Mouse (Mus musculus) urinary bladder, postnatal 4 days (tissue): ENCODE results near the gene Olfr444.

Experiments used
- DNase-seq, 2 experiments: peaks; one replicate each; pipeline ENCODE4 v3.0.0; 2021 to 2022; ENCODE audit warnings: low spot score in 2 of 2

The Olfr444 gene

GRCm38 (mm10) chr6:42948767-42949166 is at the start of gene Olfr444:
TSS of gene Olfr444 (plus strand) at chr6:42949067.
- DNase-seq: no peak

- no peak for DNase-seq
Measured at GRCm38 (mm10) chr6:42900345-42900744, 48.5 kb upstream of the Olfr444 start.

DNA sequence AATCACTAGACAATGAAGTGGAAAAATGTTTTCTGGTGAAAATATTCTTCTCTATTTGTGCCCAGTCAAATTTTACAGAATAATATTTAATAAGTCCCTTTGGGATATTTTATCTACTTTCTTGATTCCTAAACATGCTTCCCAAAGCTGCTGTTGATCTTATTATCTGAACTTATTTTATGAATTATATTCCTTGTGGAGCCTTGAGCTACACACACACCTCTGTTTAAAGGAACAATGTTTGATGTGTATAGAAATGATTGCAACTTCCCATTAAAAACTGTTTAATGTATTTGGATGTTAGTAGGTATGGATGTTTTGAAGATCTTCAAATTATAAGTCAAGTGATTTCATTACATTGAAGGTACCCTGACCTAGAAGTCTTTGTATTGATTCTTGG is 40.3 kb upstream of the Olfr444 start, which contains the start of gene Olfr447:
Gene Olfr447, plus strand, starts transcription at position 301 of the 400 bp plus-strand sequence.
- DNase-seq: no peak

DNA sequence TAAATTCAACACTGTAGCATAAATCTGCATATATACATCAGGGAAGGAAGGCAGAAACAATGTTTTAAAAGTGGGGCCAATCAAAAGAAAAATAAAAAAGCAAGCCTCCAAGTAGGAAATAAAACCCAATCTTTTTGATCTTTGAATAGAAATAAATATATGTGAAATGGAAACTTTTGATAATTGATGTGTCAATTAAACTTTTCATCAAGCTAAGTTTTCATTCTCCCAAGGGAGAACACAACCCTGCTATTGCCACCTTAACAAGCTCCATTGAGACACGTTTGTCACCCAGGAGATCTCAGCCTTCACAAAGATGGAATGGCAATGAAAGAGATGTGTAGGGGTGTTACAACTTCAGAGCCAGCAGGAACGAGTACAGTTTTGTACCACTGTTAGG is 27.8 kb upstream of the Olfr444 start, which contains the start of gene Olfr446:
Gene Olfr446, plus strand, starts transcription at position 301 of the 400 bp plus-strand sequence.
- no peak for DNase-seq

DNA sequence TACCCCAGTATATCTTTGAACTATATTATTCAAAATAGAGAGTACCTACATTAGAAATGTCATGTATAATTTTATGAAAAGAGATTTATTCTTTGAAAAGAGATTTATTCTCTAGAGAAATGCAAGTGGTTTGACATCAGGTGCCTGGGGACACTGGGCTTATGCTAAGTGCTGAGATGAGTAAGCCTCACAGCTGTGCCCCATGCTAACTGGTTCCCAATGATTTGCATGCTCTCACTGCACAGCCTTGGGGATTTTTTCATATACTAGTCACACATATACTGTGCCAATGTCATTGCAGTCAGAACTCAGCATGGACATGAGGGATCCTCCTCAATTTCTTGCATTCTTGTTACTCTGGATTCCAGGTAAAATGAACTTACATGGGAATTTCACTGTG is 31.5 kb downstream of the Olfr444 start:
- no peak for DNase-seq
